Mouse (Mus musculus): ENCODE results near the gene Map7.

Gene Map7

GRCm38 (mm10) chr10:20290467-20290883 is 142.2 kb downstream of the Map7 start:
- DNase-seq (ENCODE audit: low spot score): peak; percentile 70

DNA sequence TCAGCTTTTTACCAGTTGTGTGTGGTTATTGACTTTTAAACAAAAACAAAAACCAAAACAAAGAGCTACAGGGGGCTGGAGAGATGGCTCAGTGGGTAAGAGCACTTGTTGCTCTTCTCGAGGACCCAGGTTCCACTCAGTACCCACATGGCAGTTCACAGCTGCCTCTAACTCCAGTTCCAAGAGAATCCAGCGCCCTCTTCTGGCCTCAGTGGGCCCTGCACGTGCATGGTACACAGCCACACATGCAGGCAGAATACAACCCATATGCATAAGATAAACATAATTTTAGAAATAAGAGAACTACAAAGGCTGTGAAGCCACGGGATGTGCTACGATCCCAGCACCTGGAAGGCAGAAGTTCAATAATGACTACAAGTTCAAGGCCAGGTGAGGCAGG is 147.7 kb downstream of the Map7 start:
- no peak for DNase-seq (ENCODE audit: low spot score)

GRCm38 (mm10) chr10:20298152-20298920 is 150.1 kb downstream of the Map7 start:
- no peak for DNase-seq (ENCODE audit: low spot score)

- no peak for DNase-seq (ENCODE audit: low spot score)
Observed at GRCm38 (mm10) chr10:20299114-20299513, 150.8 kb downstream of the Map7 start.

GRCm38 (mm10) chr10:20310969-20311769 is 162.9 kb downstream of the Map7 start:
- no peak for DNase-seq (ENCODE audit: low spot score)

GRCm38 (mm10) chr10:20311918-20312735 is 163.9 kb downstream of the Map7 start, which contains the start of gene Bclaf1:
Gene Bclaf1 (plus strand): TSS chr10:20312469.
- peak; percentile 100 for DNase-seq (ENCODE audit: low spot score)

GRCm38 (mm10) chr10:20312736-20313301 is 164.5 kb downstream of the Map7 start:
- DNase-seq (ENCODE audit: low spot score): peak; percentile 93

- DNase-seq (ENCODE audit: low spot score): no peak
Observed at GRCm38 (mm10) chr10:20313447-20313846, 165.2 kb downstream of the Map7 start.

GRCm38 (mm10) chr10:20313941-20314340 is 165.7 kb downstream of the Map7 start:
- no peak for DNase-seq (ENCODE audit: low spot score)

GRCm38 (mm10) chr10:20314797-20315196 is 166.5 kb downstream of the Map7 start:
- DNase-seq (ENCODE audit: low spot score): no peak

DNA sequence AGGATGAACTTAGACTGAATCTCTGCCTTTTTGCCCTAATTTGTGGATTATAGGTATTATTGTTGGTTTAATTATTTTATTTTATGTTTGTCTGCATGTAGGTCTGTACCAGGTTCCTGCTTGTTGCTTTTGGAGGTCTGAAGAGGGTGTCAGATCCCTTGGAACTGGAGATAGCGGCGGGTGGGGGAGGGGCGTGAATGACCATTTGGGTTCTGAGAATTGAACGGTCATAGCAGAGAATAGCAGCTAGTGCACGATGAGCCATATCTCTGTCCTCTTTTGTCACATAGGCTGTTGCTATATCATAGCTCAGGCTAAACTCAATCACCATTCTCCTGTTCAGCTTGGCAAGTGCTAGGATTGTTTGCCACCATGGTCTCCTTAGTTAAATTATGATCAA is 169.2 kb downstream of the Map7 start:
- DNase-seq (ENCODE audit: low spot score): no peak

GRCm38 (mm10) chr10:20326226-20326625 is 178.0 kb downstream of the Map7 start:
- DNase-seq (ENCODE audit: low spot score): no peak
